Mouse (Mus musculus) lung, embryonic 16.5 days (tissue): ENCODE results near the gene Tyw5. TPM values are rescaled to one million over a fixed set of nuclear protein-coding genes. Genes with fewer than 3 reads are reported as not detected.

Source experiments
- ATAC-seq: fragments of 200-750 bp; cut with Nextera tagmentation; 2 replicates; pipeline ENCODE4 v1.8.0; 2017; ENCODE audit warnings: low read depth, mild to moderate bottlenecking, moderate library complexity
- H3K27ac ChIP-seq: fragments of 300-500 bp; sonication (generic); 2 replicates; pipeline ENCODE4 v1.5.1; 2014; ENCODE audit warnings: mild to moderate bottlenecking, control low read depth, low read length
- H3K27me3 ChIP-seq: fragments of 300-500 bp; sonication (generic); 2 replicates; pipeline ENCODE4 v1.6.1; 2014; ENCODE audit warnings: low read depth, low read length, mixed read lengths; ENCODE audit not compliant: control insufficient read depth, insufficient read depth
- H3K36me3 ChIP-seq: fragments of 300-500 bp; sonication (generic); 2 replicates; pipeline ENCODE4 v1.6.1; 2014; ENCODE audit warnings: low read length; ENCODE audit not compliant: control insufficient read depth, insufficient read depth
- H3K4me1 ChIP-seq: fragments of 300-500 bp; sonication (generic); replicated peaks from 2 replicates; pipeline ENCODE4 v1.6.1; 2014; ENCODE audit warnings: low read length, mixed read lengths; ENCODE audit not compliant: control insufficient read depth, insufficient read depth
- H3K4me2 ChIP-seq: fragments of 300-500 bp; sonication (generic); 2 replicates; pipeline ENCODE4 v1.6.1; 2014; ENCODE audit warnings: low read depth, low read length, control low read depth
- H3K4me3 ChIP-seq: fragments of 300-500 bp; sonication (generic); 2 replicates; pipeline ENCODE4 v1.5.1; 2014; ENCODE audit warnings: mild to moderate bottlenecking, low read length, control low read depth
- H3K9ac ChIP-seq: fragments of 300-500 bp; sonication (generic); 2 replicates; pipeline ENCODE4 v1.6.1; 2014; ENCODE audit warnings: low read length, control low read depth
- H3K9me3 ChIP-seq: fragments of 300-500 bp; sonication (generic); 2 replicates; pipeline ENCODE4 v1.6.1; 2016; ENCODE audit warnings: low read length; ENCODE audit not compliant: control insufficient read depth
- WGBS: fragments of 180-500 bp; shearing (Covaris S2); extraction: QIAGEN DNeasy Blood & Tissue Kit; methylation state at CpG from one replicate; pipeline ENCODE4 v1.1.7; 2014; 5-methylcytosine and 5-hydroxymethylcytosine counted together
- polyA plus RNA-seq: library from polyadenylated mRNA; unstranded; fragments of >200 nt; fragmentation: Nextera tagmentation; extraction: Ambion mirVana; gene quantifications from 2 replicates; pipeline ENCODE4 v1.2.1, GENCODE M21; 2015

Gene Tyw5
- polyA plus RNA-seq, 1 experiment from 2014 or later: 35.0 TPM

GRCm38 (mm10) chr1:57428368-57429308 lies 21.7 kb upstream of the Tyw5 start:
- H3K4me2 ChIP-seq: peak overlapping the region; percentile 51
- 53% methylated on average over 16 of the region's 16 CpGs for WGBS
- H3K27ac ChIP-seq: no peak overlapping the region
- H3K9ac ChIP-seq: no peak overlapping the region; the same call in 1 of the 2 replicates
- no peaks in the 10 kb centered on the region for H3K36me3 ChIP-seq
- H3K27me3 ChIP-seq: no peaks in the 10 kb centered on the region
- ATAC-seq: peak; percentile 72
- H3K4me3 ChIP-seq: 0 out of 2 replicates have a peak overlapping the region, but pooled peaks have one; percentile 26
- no peaks in the 10 kb centered on the region for H3K9me3 ChIP-seq
- peaks cover 6% of the 10 kb centered on the region; the same call in 1 of the 2 replicates for H3K4me1 ChIP-seq

- H3K9me3 ChIP-seq: no peaks in the 10 kb centered on the region
- H3K4me1 ChIP-seq: no peaks in the 10 kb centered on the region
- H3K9ac ChIP-seq: no peak overlapping the region
- WGBS: 3% methylated on average over 1 of the region's 1 CpGs
- H3K36me3 ChIP-seq: no peaks in the 10 kb centered on the region
- no peak overlapping the region for H3K27ac ChIP-seq
- no peak overlapping the region for H3K4me3 ChIP-seq
- H3K27me3 ChIP-seq: no peaks in the 10 kb centered on the region
- H3K4me2 ChIP-seq: no peak overlapping the region
- ATAC-seq: 0 out of 2 replicates have a peak, but pooled peaks have one; percentile 73
Observed at GRCm38 (mm10) chr1:57423696-57424095, 16.8 kb upstream of the Tyw5 start.

- Histone ChIP-seq H3K36me3 (peaks cover 27% of the 10 kb centered on the region), H3K4me1 (peaks cover 7% of the 10 kb centered on the region), H3K27ac (no peak overlapping the region), H3K4me3 (no peak overlapping the region), H3K9ac (no peak overlapping the region), H3K9me3 (no peaks in the 10 kb centered on the region), H3K4me2 (no peak overlapping the region), H3K27me3 (no peaks in the 10 kb centered on the region)
- ATAC-seq: no peak
- WGBS: 92% methylated on average over 2 of the region's 2 CpGs
Observed at GRCm38 (mm10) chr1:57413397-57413796, 6.5 kb upstream of the Tyw5 start.

GRCm38 (mm10) chr1:57408994-57409393 lies 2.1 kb upstream of the Tyw5 start:
- Histone ChIP-seq H3K36me3 (peaks cover 10% of the 10 kb centered on the region), H3K9ac (no peak overlapping the region), H3K4me3 (no peak overlapping the region), H3K4me1 (peaks cover 20% of the 10 kb centered on the region), H3K4me2 (no peak overlapping the region), H3K27ac (no peak overlapping the region), H3K27me3 (no peaks in the 10 kb centered on the region), H3K9me3 (no peaks in the 10 kb centered on the region)
- no peak for ATAC-seq
- WGBS: 90% methylated on average over 2 of the region's 2 CpGs

- 93% methylated on average over 5 of the region's 5 CpGs for WGBS
- no peak overlapping the region for H3K4me2 ChIP-seq
- H3K4me1 ChIP-seq: peaks cover 5% of the 10 kb centered on the region
- peaks cover 6% of the 10 kb centered on the region; the same call in 1 of the 2 replicates for H3K36me3 ChIP-seq
- no peak for ATAC-seq
- H3K9me3 ChIP-seq: no peaks in the 10 kb centered on the region
- H3K27ac ChIP-seq: no peak overlapping the region
- H3K4me3 ChIP-seq: no peak overlapping the region
- H3K27me3 ChIP-seq: no peaks in the 10 kb centered on the region
- no peak overlapping the region for H3K9ac ChIP-seq
Observed at GRCm38 (mm10) chr1:57402116-57402515, 4.8 kb downstream of the Tyw5 start.

- no peak overlapping the region for H3K27ac ChIP-seq
Observed at GRCm38 (mm10) chr1:57400877-57401276, 6.0 kb downstream of the Tyw5 start.

GRCm38 (mm10) chr1:57400321-57400720 lies 6.6 kb downstream of the Tyw5 start:
- Histone ChIP-seq H3K27me3 (no peaks in the 10 kb centered on the region), H3K36me3 (peaks cover 11% of the 10 kb centered on the region)
- ATAC-seq: no peak

More at GRCm38 (mm10) chr1:57400877-57401276, 6.0 kb downstream of the Tyw5 start:
- Histone ChIP-seq H3K4me3 (no peak overlapping the region), H3K9me3 (no peaks in the 10 kb centered on the region), H3K36me3 (peaks cover 11% of the 10 kb centered on the region), H3K27me3 (no peaks in the 10 kb centered on the region), H3K4me1 (peaks cover 5% of the 10 kb centered on the region), H3K9ac (no peak overlapping the region), H3K4me2 (no peak overlapping the region)
- ATAC-seq: no peak
- 94% methylated on average over 2 of the region's 2 CpGs for WGBS

GRCm38 (mm10) chr1:57394051-57394450 lies 12.8 kb downstream of the Tyw5 start:
- Histone ChIP-seq H3K4me1 (no peaks in the 10 kb centered on the region), H3K36me3 (peaks cover 15% of the 10 kb centered on the region), H3K4me3 (no peak overlapping the region), H3K9ac (no peak overlapping the region), H3K4me2 (no peak overlapping the region), H3K27ac (no peak overlapping the region), H3K9me3 (no peaks in the 10 kb centered on the region), H3K27me3 (no peaks in the 10 kb centered on the region)
- ATAC-seq: no peak
- WGBS: 65% methylated on average over 3 of the region's 3 CpGs

More at GRCm38 (mm10) chr1:57400321-57400720, 6.6 kb downstream of the Tyw5 start:
- H3K27ac ChIP-seq: no peak overlapping the region
- no peak overlapping the region for H3K9ac ChIP-seq
- H3K9me3 ChIP-seq: no peaks in the 10 kb centered on the region
- H3K4me3 ChIP-seq: no peak overlapping the region
- WGBS: 95% methylated on average over 2 of the region's 2 CpGs
- H3K4me1 ChIP-seq: peaks cover 4% of the 10 kb centered on the region
- no peak overlapping the region for H3K4me2 ChIP-seq

- peaks cover 21% of the 10 kb centered on the region for H3K36me3 ChIP-seq
Observed at GRCm38 (mm10) chr1:57392417-57392816, 14.5 kb downstream of the Tyw5 start.

More at GRCm38 (mm10) chr1:57392417-57392816, 14.5 kb downstream of the Tyw5 start:
- WGBS: 73% methylated on average over 4 of the region's 4 CpGs
- no peaks in the 10 kb centered on the region for H3K4me1 ChIP-seq
- H3K9me3 ChIP-seq: no peaks in the 10 kb centered on the region
- no peak overlapping the region for H3K9ac ChIP-seq
- H3K4me2 ChIP-seq: no peak overlapping the region
- no peak overlapping the region for H3K27ac ChIP-seq
- ATAC-seq: no peak
- no peak overlapping the region for H3K4me3 ChIP-seq
- no peaks in the 10 kb centered on the region for H3K27me3 ChIP-seq
